Mouse (Mus musculus) G1E-ER4 (cell line): ENCODE measurements around the gene Tcte1. TPM values are rescaled to one million over a fixed set of nuclear protein-coding genes. Genes with fewer than 3 reads are reported as not detected.
A peak's percentile ranks its signal among the peaks of the same experiment; 100 is the strongest.

Experiments used
- GATA1 ChIP-seq: IDR thresholded peaks from one replicate; pipeline ENCODE4 v1.8.0; 2012; ENCODE audit warnings: low read length, inconsistent platforms
- polyA plus RNA-seq: library from polyadenylated mRNA; stranded (reverse); fragments of >175 nt; gene quantifications from 2 replicates; pipeline ENCODE4 v1.2.3, GENCODE M21; 2012

Gene Tcte1
- polyA plus RNA-seq, 1 experiment: not detected

DNA sequence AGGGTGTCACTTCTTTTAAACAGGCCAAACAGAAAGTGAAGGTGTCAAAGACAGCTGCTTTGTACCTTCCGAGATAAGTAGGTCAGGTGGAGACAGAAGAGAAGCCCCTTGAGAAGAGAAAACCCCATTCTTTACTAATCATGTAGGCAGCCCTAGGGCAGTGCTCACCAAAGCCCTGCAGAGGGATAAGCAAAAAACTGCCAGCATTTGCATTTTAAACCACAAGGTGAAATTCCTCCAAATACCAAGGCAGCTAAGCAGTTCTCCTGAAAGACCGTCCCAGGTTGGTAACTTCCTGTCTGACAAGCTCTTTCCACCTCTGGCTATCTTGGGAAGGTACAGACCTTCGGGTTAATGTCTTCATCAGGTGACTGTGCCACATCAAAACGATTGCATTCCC is 20.9 kb upstream of the Tcte1 start:
- no peak for TF ChIP-seq GATA1

DNA sequence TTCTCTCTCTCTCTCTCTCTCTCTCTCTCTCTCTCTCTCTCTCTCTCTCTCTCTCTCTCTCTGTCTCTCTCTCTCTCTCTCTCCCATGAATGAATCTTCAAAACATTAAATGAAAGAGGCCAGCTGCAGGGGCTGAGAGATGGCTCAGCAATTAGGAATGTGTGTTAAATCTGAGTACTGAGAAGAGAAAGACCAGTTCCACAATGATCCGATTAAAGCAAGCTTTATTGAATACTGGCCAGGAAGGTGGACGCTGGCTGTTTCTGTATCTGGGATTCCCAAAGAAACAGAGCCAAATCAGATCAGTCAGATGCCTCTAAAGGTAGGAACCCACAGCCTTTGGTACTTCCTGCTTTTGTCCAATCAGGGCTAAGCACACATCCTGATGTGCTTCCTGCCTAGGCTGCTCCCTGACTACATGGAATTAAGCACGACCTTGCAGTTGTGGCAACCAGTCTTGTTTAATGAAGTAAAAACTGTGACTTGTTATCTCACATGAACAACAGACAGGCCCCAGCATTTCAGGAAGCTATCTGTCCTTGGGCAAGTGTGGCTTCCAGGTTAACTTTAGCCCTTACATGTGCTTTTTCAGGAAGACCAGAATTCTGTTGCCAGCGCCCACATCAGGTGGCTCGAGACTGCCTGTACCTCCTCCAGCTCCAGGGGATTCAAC is 19.8 kb upstream of the Tcte1 start:
- TF ChIP-seq GATA1: peak; percentile 13

DNA sequence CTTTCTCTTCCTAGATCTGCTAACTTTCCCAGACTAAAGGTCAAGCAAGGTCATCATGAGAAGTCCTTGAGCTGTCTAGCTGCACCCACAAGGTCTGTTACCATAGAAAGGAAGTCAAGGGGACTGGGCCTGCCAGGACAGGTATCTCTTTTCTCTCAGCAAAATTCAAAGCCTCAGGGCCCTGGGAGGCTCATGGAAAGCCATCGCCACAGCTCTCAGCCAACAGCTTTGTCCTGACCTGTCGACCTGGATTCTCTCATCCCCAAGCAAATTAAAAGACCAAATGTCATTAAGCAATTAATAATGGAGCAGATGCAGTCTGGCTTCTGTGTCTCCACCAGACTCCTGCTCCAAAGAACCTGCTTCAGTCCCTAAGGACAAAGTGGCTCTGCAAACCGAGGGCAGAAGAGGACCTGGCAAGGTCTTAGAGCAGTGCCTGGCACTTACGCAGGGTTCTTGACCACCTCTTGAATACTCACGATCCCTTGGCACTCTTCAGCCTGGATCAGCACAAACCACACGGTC is 17.2 kb upstream of the Tcte1 start:
- no peak for TF ChIP-seq GATA1

DNA sequence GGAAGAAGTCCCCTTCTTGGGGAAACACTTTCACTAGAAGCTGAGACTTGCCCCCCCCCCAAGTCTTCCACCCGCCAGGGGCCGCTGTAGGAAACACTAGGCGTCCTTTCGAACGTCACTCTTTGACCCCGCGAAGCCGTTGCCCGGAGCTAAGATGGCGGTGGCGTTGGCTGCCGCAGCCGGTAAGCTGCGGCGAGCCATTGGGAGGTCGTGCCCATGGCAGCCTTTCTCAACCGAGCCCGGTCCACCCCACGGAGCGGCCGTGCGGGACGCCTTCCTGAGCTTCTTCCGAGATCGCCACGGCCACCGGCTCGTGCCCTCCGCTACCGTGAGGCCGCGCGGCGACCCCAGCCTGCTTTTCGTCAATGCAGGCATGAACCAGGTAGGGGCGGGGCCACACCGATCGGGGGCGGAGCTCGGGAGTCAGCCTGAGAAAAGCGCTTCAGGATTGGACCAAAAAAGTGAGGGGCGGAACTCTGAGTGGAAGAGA is 16.5 kb upstream of the Tcte1 start, which contains the start of gene Aars2:
Gene Aars2, plus strand, starts transcription at position 142 of the 490 bp plus-strand sequence.
- no peak for TF ChIP-seq GATA1

DNA sequence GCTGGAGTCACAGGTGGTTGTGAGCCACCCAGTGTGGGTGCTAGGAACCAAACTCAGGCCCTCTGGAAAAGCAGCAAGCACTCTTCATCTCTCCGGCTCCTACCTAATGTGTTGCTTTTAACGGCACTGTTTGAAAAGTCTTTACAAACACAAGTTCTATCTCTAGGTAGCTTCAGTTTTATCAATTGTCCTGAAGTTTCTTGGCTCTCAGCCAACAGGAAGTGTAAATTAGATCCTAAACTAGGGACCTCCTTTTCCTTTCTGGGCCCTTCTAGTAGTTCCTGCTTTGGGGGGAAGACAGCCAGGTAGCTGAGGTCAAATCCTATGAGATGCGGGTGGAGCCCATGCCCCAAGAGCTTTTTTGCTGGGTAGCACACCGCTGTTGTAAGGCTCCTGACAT is 12.4 kb upstream of the Tcte1 start:
- TF ChIP-seq GATA1: no peak

DNA sequence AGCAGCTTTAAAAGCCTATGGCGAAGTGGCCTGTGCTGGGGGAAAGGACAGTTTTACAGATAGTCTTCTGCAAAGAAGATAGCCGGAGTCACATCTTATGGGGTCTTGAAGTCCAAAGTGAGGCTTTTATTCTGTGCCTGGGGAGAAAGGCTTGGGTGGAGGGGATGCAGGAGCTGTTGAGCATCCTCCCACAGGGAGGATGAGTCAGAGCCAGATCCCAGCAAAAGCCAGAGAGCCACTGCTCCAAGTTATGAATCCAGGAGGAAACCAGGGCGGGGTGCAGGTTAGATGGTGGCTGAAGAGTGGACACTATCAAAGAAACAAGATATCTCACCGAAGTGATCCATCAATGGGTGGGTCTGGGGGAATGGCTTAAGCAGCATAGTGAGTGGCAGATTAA is 11.5 kb upstream of the Tcte1 start:
- TF ChIP-seq GATA1: no peak

DNA sequence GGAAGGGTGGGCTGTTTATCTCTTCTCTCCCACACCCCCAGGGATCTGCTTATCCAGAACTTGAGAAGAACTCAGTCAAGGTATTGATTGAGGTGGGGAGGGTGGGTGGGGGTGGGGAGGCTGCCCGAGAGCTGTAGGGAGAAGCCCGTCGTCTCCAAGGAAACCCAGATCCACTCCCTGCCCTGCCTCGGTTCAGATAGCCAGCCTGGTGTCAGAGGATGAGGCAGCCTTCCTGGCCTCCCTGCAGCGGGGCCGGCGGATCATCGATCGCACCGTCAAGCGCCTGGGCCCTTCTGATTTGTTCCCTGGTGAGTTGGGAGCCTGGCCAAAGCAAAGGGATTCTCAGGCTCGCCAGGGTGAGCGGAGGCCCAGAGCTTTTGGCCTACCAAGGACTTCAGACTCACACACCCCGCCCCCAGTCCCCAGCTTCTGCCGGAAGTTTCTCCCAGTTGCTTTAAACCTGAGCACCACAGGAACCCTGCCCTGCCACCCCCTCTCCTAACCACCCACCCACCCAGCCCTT is 8.0 kb upstream of the Tcte1 start:
- no peak for TF ChIP-seq GATA1

DNA sequence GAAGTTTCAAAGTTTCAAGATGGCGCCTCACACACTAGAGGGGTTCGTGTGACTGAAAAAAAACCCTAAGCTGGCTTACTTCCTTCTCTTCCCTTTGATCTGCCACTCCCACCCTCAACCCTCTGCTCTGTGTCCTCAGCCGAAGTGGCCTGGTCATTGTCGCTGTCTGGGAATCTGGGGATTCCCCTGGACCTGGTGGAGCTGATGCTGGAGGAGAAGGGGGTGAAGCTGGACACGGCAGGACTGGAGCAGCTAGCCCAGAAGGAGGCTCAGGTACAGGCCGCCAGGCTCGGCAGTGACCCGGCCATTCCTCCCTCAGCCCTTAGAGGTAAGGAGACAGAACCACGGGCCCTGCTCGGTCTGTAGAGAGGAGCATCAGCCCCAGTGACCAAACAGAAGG is 7.4 kb upstream of the Tcte1 start:
- TF ChIP-seq GATA1: no peak

DNA sequence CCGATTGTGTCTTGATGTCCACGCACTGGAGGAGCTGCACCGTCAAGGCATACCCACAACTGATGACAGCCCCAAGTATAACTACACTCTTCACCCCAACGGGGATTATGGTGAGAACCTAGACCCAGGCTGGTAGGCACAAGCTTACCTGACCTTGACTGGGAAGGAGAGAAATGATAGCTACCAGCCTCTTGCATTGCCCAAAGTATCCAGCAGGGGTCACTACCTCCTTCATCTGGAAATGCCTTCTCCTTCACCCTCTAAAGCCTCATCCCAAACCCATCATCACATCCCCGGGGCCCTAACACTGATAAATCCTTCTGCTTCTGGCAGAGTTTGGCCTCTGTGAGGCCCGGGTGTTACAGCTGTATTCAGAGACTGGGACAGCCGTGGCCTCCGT is 6.7 kb upstream of the Tcte1 start:
- TF ChIP-seq GATA1: no peak

DNA sequence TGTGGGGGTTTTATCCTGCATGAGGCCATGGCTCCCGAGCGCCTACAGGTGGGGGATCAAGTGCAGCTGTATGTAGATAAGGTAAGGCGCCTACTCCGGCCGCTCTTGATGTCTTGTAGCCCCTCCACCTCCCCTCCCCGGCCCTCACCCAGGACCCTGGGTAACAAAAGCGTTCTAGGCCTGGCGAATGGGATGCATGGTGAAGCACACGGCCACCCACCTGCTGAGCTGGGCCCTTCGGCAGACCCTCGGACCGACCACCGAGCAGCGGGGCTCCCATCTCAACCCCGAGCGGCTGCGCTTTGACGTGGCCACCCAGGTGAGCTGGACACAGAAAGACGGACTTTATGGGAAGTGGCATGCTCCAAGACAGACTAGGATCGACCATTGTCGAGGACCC is 6.1 kb upstream of the Tcte1 start:
- no peak for TF ChIP-seq GATA1

DNA sequence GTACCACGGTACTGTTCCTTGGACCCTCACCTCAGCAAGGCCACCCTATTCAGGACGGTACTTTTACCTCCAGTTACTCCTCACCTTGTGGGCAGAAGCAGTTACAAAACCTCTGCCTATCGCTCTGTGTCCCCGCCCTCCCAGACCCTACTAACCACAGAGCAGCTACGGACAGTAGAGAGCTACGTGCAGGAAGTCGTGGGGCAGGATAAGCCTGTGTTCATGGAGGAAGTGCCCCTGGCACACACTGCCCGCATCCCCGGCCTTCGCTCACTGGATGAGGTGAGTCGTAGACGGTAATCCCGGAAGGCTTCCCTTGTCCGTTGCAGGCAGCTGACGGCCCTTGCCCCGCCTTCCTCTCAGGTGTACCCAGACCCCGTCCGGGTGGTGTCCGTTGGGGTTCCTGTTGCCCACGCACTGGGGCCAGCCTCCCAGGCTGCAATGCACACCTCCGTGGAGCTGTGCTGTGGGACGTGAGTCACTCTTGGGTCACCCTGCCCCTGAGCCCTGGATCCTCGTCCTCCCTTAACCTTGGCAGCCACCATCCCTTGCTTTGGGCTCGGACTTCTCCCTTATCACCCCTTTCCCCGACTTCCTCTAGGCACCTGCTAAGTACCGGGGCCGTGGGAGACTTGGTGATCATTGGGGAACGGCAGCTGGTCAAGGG is 5.6 kb upstream of the Tcte1 start:
- no peak for TF ChIP-seq GATA1

DNA sequence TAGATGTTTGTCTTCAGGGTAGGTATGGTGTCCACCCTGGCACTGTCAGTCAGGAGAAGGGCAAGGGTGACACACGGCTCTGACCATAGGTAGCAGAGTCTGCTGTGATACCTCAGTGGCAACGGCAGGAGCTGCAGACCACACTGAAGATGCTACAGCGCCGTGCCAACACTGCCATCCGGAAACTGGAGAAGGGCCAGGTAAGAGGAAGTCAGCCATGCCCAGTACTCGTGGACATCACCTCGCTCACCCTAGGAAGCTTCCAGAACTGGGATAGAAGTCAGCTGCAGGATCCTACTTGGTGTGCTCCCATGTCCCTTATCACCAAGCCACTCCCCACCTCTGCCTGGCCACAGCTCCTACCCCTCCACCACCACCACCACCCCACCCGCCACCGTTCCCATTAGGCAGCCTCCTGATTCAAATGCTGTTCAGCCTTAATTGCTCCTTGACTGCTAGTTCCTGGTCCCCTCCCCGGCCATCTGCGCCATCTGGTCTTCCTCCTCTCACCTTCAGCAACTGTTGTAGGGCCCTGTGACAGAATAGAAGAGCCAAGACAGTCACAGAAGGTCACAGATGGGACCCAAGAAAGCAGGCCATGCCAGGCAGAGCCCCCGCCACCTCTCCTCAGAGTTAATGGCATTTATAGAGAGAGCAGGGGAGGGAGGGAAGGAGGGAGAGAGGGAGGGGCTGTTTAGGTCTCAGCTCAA is 4.3 kb upstream of the Tcte1 start:
- no peak for TF ChIP-seq GATA1

DNA sequence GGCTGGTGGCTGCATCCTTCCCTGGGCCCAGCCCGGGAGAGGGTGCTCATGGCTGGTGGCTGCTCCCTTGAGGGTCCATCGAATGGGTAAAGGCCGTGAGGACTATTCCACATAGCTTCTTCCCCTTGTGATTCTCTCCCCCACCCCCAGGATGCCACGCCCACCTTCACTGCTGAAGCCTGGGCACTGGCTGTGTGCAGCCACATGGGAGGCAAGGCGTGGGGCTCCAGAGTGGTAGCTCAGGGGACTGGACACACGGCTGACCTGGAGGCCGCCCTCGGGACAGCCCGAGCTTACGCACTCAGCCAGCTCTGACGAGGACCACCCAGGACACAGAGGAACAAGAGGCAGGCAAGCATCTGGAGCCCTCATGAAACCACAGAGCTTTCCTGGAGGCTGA is 3.1 kb upstream of the Tcte1 start:
- no peak for TF ChIP-seq GATA1

DNA sequence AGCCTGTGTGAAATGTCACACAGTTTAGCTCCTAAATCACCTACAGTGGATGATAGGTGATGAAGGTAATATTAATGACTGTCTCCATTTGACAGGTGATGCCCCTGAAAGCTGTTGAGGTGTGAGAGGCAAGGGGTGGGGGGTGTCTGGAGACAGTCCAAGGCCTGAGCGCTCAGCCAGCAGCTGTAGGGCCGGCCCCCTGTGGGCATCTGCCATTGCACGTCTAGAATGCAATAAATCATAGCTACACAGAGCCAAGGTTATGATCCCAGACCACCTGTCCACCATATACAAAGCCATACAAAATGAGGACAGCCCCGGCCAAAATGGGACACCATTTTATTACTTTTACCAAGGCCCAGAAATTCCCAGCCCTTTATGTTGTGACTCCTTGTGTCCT is 1.7 kb downstream of the Tcte1 start:
- no peak for TF ChIP-seq GATA1

DNA sequence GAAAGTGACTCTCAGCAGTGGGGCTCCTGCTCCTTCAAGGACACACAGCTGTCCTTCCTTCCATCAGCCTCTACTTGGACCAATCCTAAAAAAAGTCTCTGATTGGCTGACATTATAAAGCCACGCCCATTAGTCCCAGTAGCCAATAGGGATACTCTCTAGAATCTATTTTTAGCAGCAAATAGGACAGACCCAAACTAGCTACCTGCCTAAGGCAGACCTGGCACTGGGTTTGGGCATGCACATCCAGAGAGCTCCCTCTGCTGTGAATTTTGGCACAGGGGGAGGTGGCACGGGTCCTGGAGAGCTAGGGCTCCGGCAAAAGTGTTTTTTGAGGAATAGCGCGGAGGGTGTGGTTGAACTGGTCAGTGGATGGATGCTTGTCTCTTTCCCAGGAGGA is 3.3 kb downstream of the Tcte1 start:
- no peak for TF ChIP-seq GATA1

DNA sequence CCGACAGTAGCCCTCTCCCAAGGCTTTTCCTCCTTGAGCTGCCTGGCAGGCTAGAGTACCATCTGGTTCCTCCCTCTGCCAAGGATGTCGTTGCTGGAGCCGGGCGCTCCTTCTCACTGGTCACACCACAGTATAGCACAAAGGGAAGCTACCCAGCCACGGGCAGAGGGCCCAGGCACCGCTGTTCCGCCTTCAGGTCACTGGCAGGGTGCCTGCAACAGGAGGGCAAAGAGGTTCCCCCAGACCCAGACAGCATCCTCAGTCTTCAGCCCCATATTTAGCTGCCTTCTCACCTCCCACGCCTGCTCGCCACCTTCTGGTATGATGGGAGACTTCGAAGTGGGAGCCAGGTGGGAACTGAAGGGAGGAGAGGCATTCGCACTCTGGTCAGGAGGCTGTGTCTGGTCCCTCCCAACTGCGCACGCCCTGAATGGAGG is 7.1 kb downstream of the Tcte1 start:
- no peak for TF ChIP-seq GATA1
